Mouse (Mus musculus): ENCODE results near the gene Aldh1l1. TPM values are rescaled to one million over a fixed set of nuclear protein-coding genes. Genes with fewer than 3 reads are reported as not detected.
"Not testable (repeated sequence)": the region's sequence is repeated elsewhere in the genome, so short reads cannot be mapped to it uniquely, and the experiment has no call there.

Gene Aldh1l1
- polyA plus RNA-seq, 1 experiment from 2014 or later, result 1.2 TPM

GRCm38 (mm10) chr6:90629506-90629905 lies 143.3 kb downstream of the Aldh1l1 start:
- WGBS, result 85% methylated on average over 6 of the region's 6 CpGs

GRCm38 (mm10) chr6:90630427-90630826 lies 144.2 kb downstream of the Aldh1l1 start:
- 86% methylated on average over 7 of the region's 7 CpGs for WGBS

More at GRCm38 (mm10) chr6:90629506-90629905, 143.3 kb downstream of the Aldh1l1 start:
- H3K9ac ChIP-seq (ENCODE audit: low read length), result no peak overlapping the region
- no peak overlapping the region for H3K4me3 ChIP-seq (ENCODE audit: low read depth, low read length)
- no peaks in the 10 kb centered on the region for H3K4me1 ChIP-seq (replicated peaks; ENCODE audit: control insufficient read depth, insufficient read depth, low read length)
- no peak overlapping the region for H3K27ac ChIP-seq (ENCODE audit: low read depth, low read length)
- no peaks in the 10 kb centered on the region for H3K27me3 ChIP-seq (ENCODE audit: control insufficient read depth, insufficient read depth, low read length)
- no peak for DNase-seq (ENCODE audit: low spot score)
- H3K4me2 ChIP-seq (ENCODE audit: low read depth, low read length, severe bottlenecking), result no peak overlapping the region
- H3K9me3 ChIP-seq (ENCODE audit: control insufficient read depth, low read length), result no peaks in the 10 kb centered on the region
- no peak for ATAC-seq (replicated peaks; ENCODE audit: low FRiP score)
- H3K36me3 ChIP-seq (ENCODE audit: control insufficient read depth, insufficient read depth, low read length), result no peaks in the 10 kb centered on the region

GRCm38 (mm10) chr6:90632526-90632925 lies 146.3 kb downstream of the Aldh1l1 start:
- H3K4me3 ChIP-seq (ENCODE audit: low read depth, low read length); DNase-seq (ENCODE audit: low spot score); H3K4me2 ChIP-seq (ENCODE audit: low read depth, low read length, severe bottlenecking); H3K9me3 ChIP-seq (ENCODE audit: control insufficient read depth, low read length); H3K4me1 ChIP-seq (replicated peaks; ENCODE audit: control insufficient read depth, insufficient read depth, low read length); H3K27ac ChIP-seq (ENCODE audit: low read depth, low read length); H3K36me3 ChIP-seq (ENCODE audit: control insufficient read depth, insufficient read depth, low read length); ATAC-seq (replicated peaks; ENCODE audit: low FRiP score); H3K9ac ChIP-seq (ENCODE audit: low read length); H3K27me3 ChIP-seq (ENCODE audit: control insufficient read depth, insufficient read depth, low read length): not testable (repeated sequence)
- WGBS, result 75% methylated on average over 3 of the region's 3 CpGs

More at GRCm38 (mm10) chr6:90630427-90630826, 144.2 kb downstream of the Aldh1l1 start:
- Histone ChIP-seq H3K4me3 (ENCODE audit: low read depth, low read length) (no peak overlapping the region), H3K9ac (ENCODE audit: low read length) (no peak overlapping the region), H3K27me3 (ENCODE audit: control insufficient read depth, insufficient read depth, low read length) (no peaks in the 10 kb centered on the region), H3K27ac (ENCODE audit: low read depth, low read length) (no peak overlapping the region), H3K9me3 (ENCODE audit: control insufficient read depth, low read length) (no peaks in the 10 kb centered on the region), H3K36me3 (ENCODE audit: control insufficient read depth, insufficient read depth, low read length) (no peaks in the 10 kb centered on the region), H3K4me2 (ENCODE audit: low read depth, low read length, severe bottlenecking) (no peak overlapping the region), H3K4me1 (replicated peaks; ENCODE audit: control insufficient read depth, insufficient read depth, low read length) (no peaks in the 10 kb centered on the region)
- ATAC-seq (replicated peaks; ENCODE audit: low FRiP score) (no peak), DNase-seq (ENCODE audit: low spot score) (no peak)

GRCm38 (mm10) chr6:90635081-90635480 lies 148.9 kb downstream of the Aldh1l1 start:
- no peaks in the 10 kb centered on the region for H3K9me3 ChIP-seq (ENCODE audit: control insufficient read depth, low read length)
- no peaks in the 10 kb centered on the region for H3K27me3 ChIP-seq (ENCODE audit: control insufficient read depth, insufficient read depth, low read length)
- H3K4me1 ChIP-seq (replicated peaks; ENCODE audit: control insufficient read depth, insufficient read depth, low read length), result no peaks in the 10 kb centered on the region
- no peak overlapping the region for H3K9ac ChIP-seq (ENCODE audit: low read length)
- 38% methylated on average over 4 of the region's 4 CpGs for WGBS
- no peaks in the 10 kb centered on the region for H3K36me3 ChIP-seq (ENCODE audit: control insufficient read depth, insufficient read depth, low read length)
- H3K4me2 ChIP-seq (ENCODE audit: low read depth, low read length, severe bottlenecking), result no peak overlapping the region
- H3K4me3 ChIP-seq (ENCODE audit: low read depth, low read length), result no peak overlapping the region
- DNase-seq (ENCODE audit: low spot score) (no peak), ATAC-seq (replicated peaks; ENCODE audit: low FRiP score) (no peak)
- no peak overlapping the region for H3K27ac ChIP-seq (ENCODE audit: low read depth, low read length)

- no peaks in the 10 kb centered on the region for H3K9me3 ChIP-seq (ENCODE audit: control insufficient read depth, low read length)
- ATAC-seq (replicated peaks; ENCODE audit: low FRiP score) (no peak), DNase-seq (ENCODE audit: low spot score) (no peak)
- H3K9ac ChIP-seq (ENCODE audit: low read length), result no peak overlapping the region
- no peaks in the 10 kb centered on the region for H3K4me1 ChIP-seq (replicated peaks; ENCODE audit: control insufficient read depth, insufficient read depth, low read length)
- H3K27me3 ChIP-seq (ENCODE audit: control insufficient read depth, insufficient read depth, low read length), result no peaks in the 10 kb centered on the region
- WGBS, result 93% methylated on average over 3 of the region's 3 CpGs
- no peak overlapping the region for H3K4me3 ChIP-seq (ENCODE audit: low read depth, low read length)
- no peaks in the 10 kb centered on the region for H3K36me3 ChIP-seq (ENCODE audit: control insufficient read depth, insufficient read depth, low read length)
- H3K27ac ChIP-seq (ENCODE audit: low read depth, low read length), result no peak overlapping the region
- no peak overlapping the region for H3K4me2 ChIP-seq (ENCODE audit: low read depth, low read length, severe bottlenecking)
Measured at GRCm38 (mm10) chr6:90635611-90636010, 149.4 kb downstream of the Aldh1l1 start.

GRCm38 (mm10) chr6:90643057-90643456 lies 156.8 kb downstream of the Aldh1l1 start:
- Histone ChIP-seq H3K9ac (ENCODE audit: low read length) (no peak overlapping the region), H3K9me3 (ENCODE audit: control insufficient read depth, low read length) (no peaks in the 10 kb centered on the region), H3K27me3 (ENCODE audit: control insufficient read depth, insufficient read depth, low read length) (no peaks in the 10 kb centered on the region), H3K4me2 (ENCODE audit: low read depth, low read length, severe bottlenecking) (no peak overlapping the region), H3K36me3 (ENCODE audit: control insufficient read depth, insufficient read depth, low read length) (no peaks in the 10 kb centered on the region), H3K27ac (ENCODE audit: low read depth, low read length) (no peak overlapping the region), H3K4me1 (replicated peaks; ENCODE audit: control insufficient read depth, insufficient read depth, low read length) (no peaks in the 10 kb centered on the region), H3K4me3 (ENCODE audit: low read depth, low read length) (no peak overlapping the region)
- 95% methylated on average over 3 of the region's 3 CpGs for WGBS
- no peak for ATAC-seq (replicated peaks; ENCODE audit: low FRiP score)
- DNase-seq (ENCODE audit: low spot score), result no peak

GRCm38 (mm10) chr6:90644965-90645364 lies 158.7 kb downstream of the Aldh1l1 start:
- no peaks in the 10 kb centered on the region for H3K36me3 ChIP-seq (ENCODE audit: control insufficient read depth, insufficient read depth, low read length)
- no peak overlapping the region for H3K4me3 ChIP-seq (ENCODE audit: low read depth, low read length)
- DNase-seq (ENCODE audit: low spot score), result no peak
- no peaks in the 10 kb centered on the region for H3K9me3 ChIP-seq (ENCODE audit: control insufficient read depth, low read length)
- H3K27ac ChIP-seq (ENCODE audit: low read depth, low read length), result no peak overlapping the region
- H3K4me2 ChIP-seq (ENCODE audit: low read depth, low read length, severe bottlenecking), result no peak overlapping the region
- H3K4me1 ChIP-seq (replicated peaks; ENCODE audit: control insufficient read depth, insufficient read depth, low read length), result no peaks in the 10 kb centered on the region
- 90% methylated on average over 4 of the region's 4 CpGs for WGBS
- no peak overlapping the region for H3K9ac ChIP-seq (ENCODE audit: low read length)
- H3K27me3 ChIP-seq (ENCODE audit: control insufficient read depth, insufficient read depth, low read length), result no peaks in the 10 kb centered on the region
- ATAC-seq (replicated peaks; ENCODE audit: low FRiP score), result no peak

GRCm38 (mm10) chr6:90648391-90648790 lies 162.2 kb downstream of the Aldh1l1 start:
- Histone ChIP-seq H3K27ac (ENCODE audit: low read depth, low read length) (no peak overlapping the region), H3K36me3 (ENCODE audit: control insufficient read depth, insufficient read depth, low read length) (no peaks in the 10 kb centered on the region), H3K9ac (ENCODE audit: low read length) (no peak overlapping the region), H3K4me1 (replicated peaks; ENCODE audit: control insufficient read depth, insufficient read depth, low read length) (no peaks in the 10 kb centered on the region), H3K27me3 (ENCODE audit: control insufficient read depth, insufficient read depth, low read length) (no peaks in the 10 kb centered on the region), H3K4me2 (ENCODE audit: low read depth, low read length, severe bottlenecking) (no peak overlapping the region), H3K9me3 (ENCODE audit: control insufficient read depth, low read length) (no peaks in the 10 kb centered on the region), H3K4me3 (ENCODE audit: low read depth, low read length) (no peak overlapping the region)
- WGBS, result 80% methylated on average over 5 of the region's 6 CpGs
- ATAC-seq (replicated peaks; ENCODE audit: low FRiP score) (no peak), DNase-seq (ENCODE audit: low spot score) (no peak)

- Histone ChIP-seq H3K27ac (ENCODE audit: low read depth, low read length) (no peak overlapping the region), H3K4me1 (replicated peaks; ENCODE audit: control insufficient read depth, insufficient read depth, low read length) (no peaks in the 10 kb centered on the region), H3K27me3 (ENCODE audit: control insufficient read depth, insufficient read depth, low read length) (no peaks in the 10 kb centered on the region), H3K9ac (ENCODE audit: low read length) (no peak overlapping the region), H3K4me2 (ENCODE audit: low read depth, low read length, severe bottlenecking) (no peak overlapping the region), H3K4me3 (ENCODE audit: low read depth, low read length) (no peak overlapping the region), H3K36me3 (ENCODE audit: control insufficient read depth, insufficient read depth, low read length) (no peaks in the 10 kb centered on the region), H3K9me3 (ENCODE audit: control insufficient read depth, low read length) (no peaks in the 10 kb centered on the region)
- DNase-seq (ENCODE audit: low spot score), result no peak
- WGBS, result 88% methylated on average over 4 of the region's 4 CpGs
- no peak for ATAC-seq (replicated peaks; ENCODE audit: low FRiP score)
Measured at GRCm38 (mm10) chr6:90649279-90649678, 163.1 kb downstream of the Aldh1l1 start.

All from forebrain, embryonic 11.5 days (tissue).